Mouse (Mus musculus): Measurements from ENCODE around the gene Cnih4. TPM values are rescaled to one million over a fixed set of nuclear protein-coding genes. Genes with fewer than 3 reads are reported as not detected.

Cnih4 gene
- polyA plus RNA-seq (2014; fragmentation: Nextera tagmentation; extraction: Ambion mirVana): 145 and 147 TPM in 2 replicates

GRCm38 (mm10) chr1:181143950-181144836, at the start of gene Cnih4, which contains the start of gene Nvl:
Gene Cnih4 (plus strand): TSS chr1:181144693.
Gene Nvl (minus strand): TSS chr1:181144204.
- under 1% methylated on average over 52 of the region's 52 CpGs for WGBS

DNA sequence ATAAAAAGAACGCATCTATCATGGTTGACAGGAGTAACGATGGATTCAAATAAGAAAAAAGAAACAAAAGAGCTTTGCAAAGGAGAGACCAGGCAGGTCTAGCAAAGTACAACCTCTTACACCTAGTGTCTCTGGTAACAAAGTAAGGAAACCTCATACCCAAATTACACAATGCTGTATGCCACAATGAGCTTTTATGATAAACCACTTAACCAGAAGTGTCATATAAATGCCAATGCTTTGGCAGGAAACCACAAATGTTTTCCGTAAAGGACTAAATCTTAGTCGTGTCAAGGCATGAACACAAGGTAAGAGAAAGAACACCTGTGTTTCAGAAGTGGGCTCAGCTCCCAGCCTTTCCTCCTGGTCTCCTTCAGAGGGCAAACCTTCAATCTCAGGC, 27.4 kb upstream of the Cnih4 start:
- Histone ChIP-seq H3K4me1 (ENCODE audit: control insufficient read depth in 2 of 2, insufficient read depth in 2 of 2, low read length in 2 of 2) (no peaks in the 10 kb centered on the region), H3K9me3 (ENCODE audit: control insufficient read depth, low read length) (no peaks in the 10 kb centered on the region), H3K4me3 (ENCODE audit: control insufficient read depth in 1 of 2, insufficient read depth in 1 of 2, low read depth in 1 of 2, low read length in 2 of 2) (no peak overlapping the region), H3K36me3 (ENCODE audit: control insufficient read depth, insufficient read depth, low read length) (peaks cover 82% of the 10 kb centered on the region), H3K27me3 (ENCODE audit: control insufficient read depth, insufficient read depth, low read length) (no peaks in the 10 kb centered on the region), H3K9ac (ENCODE audit: low read length) (no peak overlapping the region), H3K4me2 (ENCODE audit: low read length) (no peak overlapping the region), H3K27ac (replicated peaks in 1 of 2; ENCODE audit: control insufficient read depth in 1 of 2, insufficient read depth in 1 of 2, low read depth in 2 of 2, low read length in 2 of 2) (no peak overlapping the region)
- no peak for ATAC-seq (ENCODE audit: insufficient number of reproducible peaks, insufficient read depth, low FRiP score, low read depth)
- 95% methylated on average over 4 of the region's 4 CpGs for WGBS

More at GRCm38 (mm10) chr1:181143950-181144836, at the start of gene Cnih4, which contains the start of gene Nvl:
- Histone ChIP-seq H3K27me3 (ENCODE audit: control insufficient read depth, insufficient read depth, low read length) (no peaks in the 10 kb centered on the region), H3K4me3 (ENCODE audit: control insufficient read depth in 1 of 2, insufficient read depth in 1 of 2, low read depth in 1 of 2, low read length in 2 of 2) (peak within 1 kb of the TSS; percentile 62 to 74), H3K36me3 (ENCODE audit: control insufficient read depth, insufficient read depth, low read length) (peaks cover 27% of the 10 kb centered on the region), H3K4me1 (ENCODE audit: control insufficient read depth in 2 of 2, insufficient read depth in 2 of 2, low read length in 2 of 2) (peaks cover 0 to 16% of the 10 kb centered on the region in 2 experiments; a peak in 1 of 4 replicates), H3K9me3 (ENCODE audit: control insufficient read depth, low read length) (no peaks in the 10 kb centered on the region), H3K4me2 (ENCODE audit: low read length) (peak within 1 kb of the TSS; percentile 87), H3K9ac (ENCODE audit: low read length) (peak within 1 kb of the TSS; percentile 82), H3K27ac (replicated peaks in 1 of 2; ENCODE audit: control insufficient read depth in 1 of 2, insufficient read depth in 1 of 2, low read depth in 2 of 2, low read length in 2 of 2) (peak within 1 kb of the TSS; percentile 89 to 93)
- peak; percentile 100 for ATAC-seq (ENCODE audit: insufficient number of reproducible peaks, insufficient read depth, low FRiP score, low read depth)

DNA sequence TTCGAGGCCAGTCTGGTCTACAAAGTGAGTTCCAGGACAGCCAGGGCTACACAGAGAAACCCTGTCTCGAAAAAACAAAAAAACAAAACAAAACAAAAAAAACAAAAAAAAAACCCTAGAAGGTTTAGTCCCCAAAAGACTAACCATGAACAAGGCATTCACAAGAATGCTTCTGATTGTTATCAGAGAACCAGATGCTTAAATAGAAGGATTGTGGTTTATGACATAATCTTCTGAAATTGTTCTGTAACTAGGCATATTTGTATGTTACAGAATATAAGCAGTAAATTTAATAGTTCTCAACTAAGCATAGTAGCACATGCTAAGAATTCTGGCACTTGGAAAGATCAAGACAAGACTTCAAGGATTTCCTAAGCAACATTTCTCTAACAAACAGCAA, 20.3 kb upstream of the Cnih4 start:
- H3K4me2 ChIP-seq (ENCODE audit: low read length): no peak overlapping the region
- WGBS: 89% methylated on average over 2 of the region's 2 CpGs
- no peak for ATAC-seq (ENCODE audit: insufficient number of reproducible peaks, insufficient read depth, low FRiP score, low read depth)
- H3K9ac ChIP-seq (ENCODE audit: low read length): no peak overlapping the region
- H3K36me3 ChIP-seq (ENCODE audit: control insufficient read depth, insufficient read depth, low read length): peaks cover 93% of the 10 kb centered on the region
- H3K9me3 ChIP-seq (ENCODE audit: control insufficient read depth, low read length): no peaks in the 10 kb centered on the region
- no peaks in the 10 kb centered on the region for H3K27me3 ChIP-seq (ENCODE audit: control insufficient read depth, insufficient read depth, low read length)
- H3K4me1 ChIP-seq (ENCODE audit: control insufficient read depth in 2 of 2, insufficient read depth in 2 of 2, low read length in 2 of 2): no peaks in the 10 kb centered on the region
- H3K4me3 ChIP-seq (ENCODE audit: control insufficient read depth in 1 of 2, insufficient read depth in 1 of 2, low read depth in 1 of 2, low read length in 2 of 2): no peak overlapping the region
- H3K27ac ChIP-seq (replicated peaks in 1 of 2; ENCODE audit: control insufficient read depth in 1 of 2, insufficient read depth in 1 of 2, low read depth in 2 of 2, low read length in 2 of 2): no peak overlapping the region

- Histone ChIP-seq H3K27me3 (ENCODE audit: control insufficient read depth, insufficient read depth, low read length) (no peaks in the 10 kb centered on the region), H3K36me3 (ENCODE audit: control insufficient read depth, insufficient read depth, low read length) (peaks cover 95% of the 10 kb centered on the region), H3K4me1 (ENCODE audit: control insufficient read depth in 2 of 2, insufficient read depth in 2 of 2, low read length in 2 of 2) (no peaks in the 10 kb centered on the region), H3K27ac (replicated peaks in 1 of 2; ENCODE audit: control insufficient read depth in 1 of 2, insufficient read depth in 1 of 2, low read depth in 2 of 2, low read length in 2 of 2) (no peak overlapping the region), H3K9me3 (ENCODE audit: control insufficient read depth, low read length) (no peaks in the 10 kb centered on the region), H3K4me3 (ENCODE audit: control insufficient read depth in 1 of 2, insufficient read depth in 1 of 2, low read depth in 1 of 2, low read length in 2 of 2) (no peak overlapping the region), H3K4me2 (ENCODE audit: low read length) (no peak overlapping the region), H3K9ac (ENCODE audit: low read length) (no peak overlapping the region)
- no peak for ATAC-seq (ENCODE audit: insufficient number of reproducible peaks, insufficient read depth, low FRiP score, low read depth)
- WGBS: 96% methylated on average over 3 of the region's 3 CpGs
Measured at GRCm38 (mm10) chr1:181125916-181126315, 18.6 kb upstream of the Cnih4 start.

DNA sequence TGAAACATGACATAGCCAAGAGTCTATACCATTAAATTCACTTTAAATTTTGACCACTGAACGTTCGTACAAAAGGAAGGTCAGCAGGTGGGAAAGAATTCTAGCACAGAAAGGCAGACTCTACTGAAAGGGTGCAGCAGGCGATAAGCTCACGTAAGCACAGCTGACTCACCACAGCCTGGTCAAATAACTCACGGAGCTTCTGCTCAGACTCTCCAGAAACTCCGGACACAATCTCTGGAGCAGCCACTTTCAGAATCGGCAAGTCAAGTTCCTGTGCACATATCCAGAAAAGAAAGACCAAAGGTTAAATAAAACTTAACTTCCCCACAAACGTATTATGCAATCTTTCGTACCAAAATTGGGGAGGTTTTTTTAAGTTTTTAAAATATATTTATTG, 17.7 kb upstream of the Cnih4 start:
- Histone ChIP-seq H3K4me3 (ENCODE audit: control insufficient read depth in 1 of 2, insufficient read depth in 1 of 2, low read depth in 1 of 2, low read length in 2 of 2) (no peak overlapping the region), H3K4me2 (ENCODE audit: low read length) (no peak overlapping the region), H3K27ac (replicated peaks in 1 of 2; ENCODE audit: control insufficient read depth in 1 of 2, insufficient read depth in 1 of 2, low read depth in 2 of 2, low read length in 2 of 2) (no peak overlapping the region), H3K9ac (ENCODE audit: low read length) (no peak overlapping the region), H3K9me3 (ENCODE audit: control insufficient read depth, low read length) (no peaks in the 10 kb centered on the region), H3K27me3 (ENCODE audit: control insufficient read depth, insufficient read depth, low read length) (no peaks in the 10 kb centered on the region), H3K36me3 (ENCODE audit: control insufficient read depth, insufficient read depth, low read length) (peaks cover 95% of the 10 kb centered on the region), H3K4me1 (ENCODE audit: control insufficient read depth in 2 of 2, insufficient read depth in 2 of 2, low read length in 2 of 2) (no peaks in the 10 kb centered on the region)
- WGBS: 87% methylated on average over 9 of the region's 9 CpGs
- no peak for ATAC-seq (ENCODE audit: insufficient number of reproducible peaks, insufficient read depth, low FRiP score, low read depth)

- no peaks in the 10 kb centered on the region for H3K4me1 ChIP-seq (ENCODE audit: control insufficient read depth in 2 of 2, insufficient read depth in 2 of 2, low read length in 2 of 2)
- peaks cover 92% of the 10 kb centered on the region for H3K36me3 ChIP-seq (ENCODE audit: control insufficient read depth, insufficient read depth, low read length)
- no peak overlapping the region for H3K27ac ChIP-seq (replicated peaks in 1 of 2; ENCODE audit: control insufficient read depth in 1 of 2, insufficient read depth in 1 of 2, low read depth in 2 of 2, low read length in 2 of 2)
- no peak overlapping the region for H3K4me2 ChIP-seq (ENCODE audit: low read length)
- no peaks in the 10 kb centered on the region for H3K9me3 ChIP-seq (ENCODE audit: control insufficient read depth, low read length)
- H3K4me3 ChIP-seq (ENCODE audit: control insufficient read depth in 1 of 2, insufficient read depth in 1 of 2, low read depth in 1 of 2, low read length in 2 of 2): no peak overlapping the region
- ATAC-seq (ENCODE audit: insufficient number of reproducible peaks, insufficient read depth, low FRiP score, low read depth): no peak
- H3K9ac ChIP-seq (ENCODE audit: low read length): no peak overlapping the region
- no peaks in the 10 kb centered on the region for H3K27me3 ChIP-seq (ENCODE audit: control insufficient read depth, insufficient read depth, low read length)
- 87% methylated on average over 6 of the region's 6 CpGs for WGBS
Measured at GRCm38 (mm10) chr1:181131915-181132314, 12.6 kb upstream of the Cnih4 start.

DNA sequence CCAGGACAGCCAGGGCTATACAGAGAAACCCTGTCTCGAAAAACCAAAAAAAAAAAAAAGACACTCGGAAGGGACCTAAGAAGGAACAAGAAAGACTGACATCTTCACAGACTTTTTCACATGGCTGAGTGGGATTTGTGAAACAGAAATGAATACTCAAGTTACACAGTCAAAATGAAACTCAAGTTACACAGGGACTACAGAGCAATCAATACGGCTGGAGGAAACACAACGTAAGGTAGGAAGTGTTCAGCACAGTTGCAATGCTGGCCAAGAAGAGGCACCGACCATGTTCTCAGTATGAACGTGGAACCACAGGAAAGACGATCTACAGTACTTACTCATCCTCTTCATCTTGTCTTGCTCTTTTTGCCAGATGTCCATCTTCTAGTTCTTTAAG, 5.8 kb upstream of the Cnih4 start:
- H3K36me3 ChIP-seq (ENCODE audit: control insufficient read depth, insufficient read depth, low read length): peaks cover 73% of the 10 kb centered on the region
- no peak overlapping the region for H3K27ac ChIP-seq (replicated peaks in 1 of 2; ENCODE audit: control insufficient read depth in 1 of 2, insufficient read depth in 1 of 2, low read depth in 2 of 2, low read length in 2 of 2)
- 92% methylated on average over 7 of the region's 7 CpGs for WGBS

More for the DNA sequence above, 5.8 kb upstream of the Cnih4 start:
- ATAC-seq (ENCODE audit: insufficient number of reproducible peaks, insufficient read depth, low FRiP score, low read depth): no peak
- Histone ChIP-seq H3K27me3 (ENCODE audit: control insufficient read depth, insufficient read depth, low read length) (no peaks in the 10 kb centered on the region), H3K4me1 (ENCODE audit: control insufficient read depth in 2 of 2, insufficient read depth in 2 of 2, low read length in 2 of 2) (peaks cover 0 to 7% of the 10 kb centered on the region in 2 experiments; a peak in 1 of 4 replicates), H3K9me3 (ENCODE audit: control insufficient read depth, low read length) (no peaks in the 10 kb centered on the region), H3K4me2 (ENCODE audit: low read length) (no peak overlapping the region), H3K9ac (ENCODE audit: low read length) (no peak overlapping the region), H3K4me3 (ENCODE audit: control insufficient read depth in 1 of 2, insufficient read depth in 1 of 2, low read depth in 1 of 2, low read length in 2 of 2) (no peak overlapping the region)
